Mouse (Mus musculus) neural tube, postnatal 0 days (tissue): ENCODE measurements around the gene Pdgfd. TPM values are rescaled to one million over a fixed set of nuclear protein-coding genes. Genes with fewer than 3 reads are reported as not detected.

Experiments
- polyA plus RNA-seq: library from polyadenylated mRNA; unstranded; fragments of >200 nt; fragmentation: Nextera tagmentation; extraction: Ambion mirVana; gene quantifications from 2 replicates; pipeline ENCODE4 v1.2.1, GENCODE M21; 2015

The Pdgfd gene
- polyA plus RNA-seq: 7.1 and 8.9 TPM in 2 replicates

GRCm38 (mm10) chr9:6168391-6169037 lies at the start of gene Pdgfd:
Pdgfd (plus strand) TSS chr9:6168584.

GRCm38 (mm10) chr9:6269796-6270280 lies 101.5 kb downstream of the Pdgfd start, which contains the start of gene Ddi1:
Ddi1 (minus strand) TSS chr9:6269846.

Other genes starting within 250 kb of the Pdgfd start
- 0.04 and 0.05 TPM in 2 replicates for gene Ddi1, start 101.3 kb downstream of the Pdgfd start, polyA plus RNA-seq